Mouse (Mus musculus) megakaryocyte, adult 5-6 weeks (primary cell): ENCODE data around the gene Zmynd15. TPM values are rescaled to one million over a fixed set of nuclear protein-coding genes. Genes with fewer than 3 reads are reported as not detected.

Experiments used
- ATAC-seq: 2 replicates; pipeline ENCODE4 v1.8.0; 2016; ENCODE audit warnings: mild to moderate bottlenecking, inconsistent platforms; ENCODE audit not compliant: poor library complexity, severe bottlenecking
- total RNA-seq, 2 experiments: library from RNA; stranded (forward) in 1 of 2; stranded (reverse) in 1 of 2; fragments of 153-499, 151-499 nt in 1 of 2; fragments of 221-1000, 200-1000 nt in 1 of 2; gene quantifications; 2 replicates each; pipeline versions ENCODE4 v1.2.3 to v1.2.4; 2015 to 2017

Gene Zmynd15
- total RNA-seq, 2 experiments from 2014 or later: 0.04 to 0.13 TPM

DNA sequence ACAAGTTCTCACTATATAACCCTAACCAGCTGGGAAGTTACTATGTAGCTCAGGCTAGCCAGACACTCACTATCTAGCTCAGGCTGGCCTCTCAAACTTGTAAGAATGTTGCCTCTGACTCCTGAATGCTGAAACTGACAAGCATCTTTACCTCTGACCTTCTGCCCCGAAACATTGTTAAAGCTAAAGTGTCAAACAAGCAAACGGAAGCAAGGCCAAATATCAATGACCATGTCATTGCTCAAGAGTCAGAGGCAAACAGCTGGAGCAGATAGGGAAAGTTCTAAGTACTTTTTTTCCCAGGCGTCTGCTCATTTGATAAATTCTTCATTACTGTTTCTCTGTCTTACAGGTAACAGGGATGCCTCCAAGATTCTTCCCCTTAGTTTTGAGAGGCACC lies 42.8 kb downstream of the Zmynd15 start:
- no peak for ATAC-seq

DNA sequence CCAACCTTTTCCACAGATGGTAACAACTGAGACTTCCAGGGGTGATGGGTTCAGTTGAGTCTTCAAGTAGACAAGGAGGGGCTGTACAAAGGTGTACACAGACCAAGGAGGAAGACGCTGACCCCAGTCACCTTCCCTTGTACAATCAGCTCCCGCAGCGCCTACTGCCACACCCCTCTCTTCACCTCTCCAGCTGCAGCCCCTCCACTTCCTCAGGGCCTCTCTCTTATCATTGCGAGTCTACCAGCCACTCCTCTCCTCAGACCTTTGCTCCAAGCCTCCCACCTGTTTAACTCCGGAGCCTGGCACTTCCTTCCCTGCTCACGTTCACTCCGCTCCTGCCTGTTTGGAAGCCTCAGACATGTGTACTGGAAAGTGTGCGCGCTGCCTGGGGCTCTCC lies 45.7 kb downstream of the Zmynd15 start, which contains the start of gene Tm4sf5:
Tm4sf5 (plus strand) TSS at position 275 of the 400 bp plus-strand sequence.
- no peak for ATAC-seq

DNA sequence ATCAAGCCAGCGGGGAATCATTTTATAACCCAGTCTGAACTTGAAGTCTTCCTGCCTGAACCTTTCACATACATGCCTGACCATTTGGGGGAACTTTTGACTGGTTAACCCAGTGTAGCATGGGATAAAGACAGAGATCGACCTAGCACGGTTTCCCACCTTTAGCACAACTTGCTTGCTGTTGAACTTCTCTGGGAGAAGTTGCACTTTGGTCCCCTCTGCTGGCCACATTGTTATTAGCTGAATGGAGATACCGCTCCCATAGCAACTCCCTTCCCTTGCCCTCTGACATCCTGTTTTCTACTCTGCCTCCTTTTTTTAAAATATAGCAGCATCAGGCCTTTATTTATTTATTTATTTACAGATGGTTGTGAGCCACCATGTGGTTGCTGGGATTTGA lies 47.2 kb downstream of the Zmynd15 start:
- peak; percentile 77 for ATAC-seq

DNA sequence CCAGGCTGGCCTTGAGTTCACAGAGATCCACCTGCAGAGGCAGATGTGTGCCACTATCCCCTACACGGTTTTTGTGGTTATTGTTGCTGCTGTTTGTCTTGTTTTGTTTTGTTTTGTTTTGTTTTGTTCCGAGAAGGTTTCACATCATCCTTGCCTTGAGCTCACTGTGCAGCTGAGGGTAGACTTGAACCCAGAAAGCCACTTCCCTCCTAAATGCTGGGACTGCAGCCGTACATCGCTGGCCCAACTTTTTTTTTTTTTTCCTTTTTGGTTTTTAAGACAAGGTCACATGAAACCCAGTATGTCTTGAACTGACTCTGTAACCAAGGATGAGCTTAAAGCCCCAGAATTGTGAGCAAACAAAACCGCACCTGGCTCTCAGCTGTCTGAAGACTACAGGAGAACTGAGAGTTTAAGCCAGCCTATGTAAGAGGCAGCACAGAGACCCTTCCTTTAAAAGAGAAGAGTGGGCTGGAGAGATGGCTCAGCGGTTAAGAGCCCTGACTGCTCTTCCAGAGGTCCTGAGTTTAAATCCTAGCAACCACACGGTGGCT lies 47.8 kb downstream of the Zmynd15 start:
- ATAC-seq: no peak

DNA sequence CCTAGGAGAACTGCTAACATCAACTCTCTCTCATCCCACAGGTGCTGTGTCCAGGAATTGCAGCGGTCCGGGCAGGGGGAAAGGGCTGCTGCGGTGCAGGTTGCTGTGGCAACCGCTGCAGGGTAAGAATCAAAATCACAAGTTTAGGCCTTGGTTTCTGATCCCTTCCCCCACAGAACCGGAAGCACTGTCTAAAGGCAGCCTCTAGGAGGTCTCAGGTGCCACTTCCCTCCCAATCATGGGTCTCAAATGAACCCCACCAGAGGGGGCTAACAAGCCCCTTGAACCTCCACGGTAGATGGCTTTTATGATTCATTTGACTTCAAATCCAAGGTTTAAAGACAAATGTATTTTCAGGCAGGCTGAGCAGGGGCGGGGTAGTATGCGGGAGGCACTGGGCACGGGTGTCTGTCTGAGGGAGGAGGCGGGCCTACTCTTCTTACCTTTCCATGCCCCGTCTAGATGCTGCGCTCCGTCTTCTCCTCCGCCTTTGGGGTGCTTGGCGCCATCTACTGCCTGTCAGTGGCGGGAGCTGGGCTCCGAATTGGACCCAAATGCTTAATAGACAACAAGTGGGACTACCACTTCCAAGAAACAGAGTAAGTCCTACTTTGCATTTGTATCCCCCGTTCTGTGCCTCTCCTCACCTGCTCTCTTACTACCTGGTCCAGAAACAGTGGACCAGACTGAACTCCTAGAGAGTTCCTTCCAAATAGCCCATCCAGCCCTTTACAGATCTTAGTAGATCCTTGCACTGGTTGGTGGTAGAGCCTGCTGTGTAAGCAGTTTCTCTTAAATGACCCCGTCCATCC lies 50.7 kb downstream of the Zmynd15 start:
- ATAC-seq: peak; percentile 76

DNA sequence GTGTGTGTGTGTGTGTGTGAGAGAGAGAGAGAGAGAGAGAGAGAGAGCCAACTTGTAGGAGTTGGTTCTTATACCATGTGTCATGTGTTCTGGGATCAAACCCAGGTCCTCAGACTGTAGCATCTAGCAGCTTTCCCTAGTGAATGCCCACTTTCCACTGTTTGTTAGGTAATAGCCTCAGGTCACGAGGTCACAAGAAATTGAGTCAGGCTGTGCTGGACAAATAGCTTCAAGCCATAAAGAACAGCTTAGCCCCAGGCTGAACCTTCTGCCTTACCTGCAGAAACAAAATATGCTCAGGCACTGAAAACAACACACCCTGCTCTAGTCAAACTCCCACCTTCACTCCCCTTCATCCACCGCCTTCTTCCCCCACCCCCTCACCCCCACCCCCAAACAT lies 52.0 kb downstream of the Zmynd15 start:
- no peak for ATAC-seq

DNA sequence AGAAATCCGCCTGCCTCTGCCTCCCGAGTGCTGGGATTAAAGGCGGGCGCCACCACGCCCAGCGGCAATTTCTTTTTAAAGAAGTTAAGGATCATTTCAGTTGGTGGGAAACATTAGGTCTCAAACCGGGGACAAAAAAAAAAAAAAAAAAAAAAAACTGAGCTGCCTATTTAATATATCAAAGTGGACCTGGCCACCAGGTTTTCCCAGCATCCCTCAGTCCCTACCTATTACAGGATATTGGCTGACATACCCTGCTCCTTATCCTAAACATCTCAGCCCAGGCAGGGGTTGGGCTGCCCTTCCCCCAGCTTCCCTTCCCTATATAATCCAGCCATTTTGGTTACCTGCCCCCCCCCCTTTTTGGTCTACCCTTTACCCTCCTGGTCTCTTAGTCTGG lies 52.6 kb downstream of the Zmynd15 start:
- ATAC-seq: no peak

DNA sequence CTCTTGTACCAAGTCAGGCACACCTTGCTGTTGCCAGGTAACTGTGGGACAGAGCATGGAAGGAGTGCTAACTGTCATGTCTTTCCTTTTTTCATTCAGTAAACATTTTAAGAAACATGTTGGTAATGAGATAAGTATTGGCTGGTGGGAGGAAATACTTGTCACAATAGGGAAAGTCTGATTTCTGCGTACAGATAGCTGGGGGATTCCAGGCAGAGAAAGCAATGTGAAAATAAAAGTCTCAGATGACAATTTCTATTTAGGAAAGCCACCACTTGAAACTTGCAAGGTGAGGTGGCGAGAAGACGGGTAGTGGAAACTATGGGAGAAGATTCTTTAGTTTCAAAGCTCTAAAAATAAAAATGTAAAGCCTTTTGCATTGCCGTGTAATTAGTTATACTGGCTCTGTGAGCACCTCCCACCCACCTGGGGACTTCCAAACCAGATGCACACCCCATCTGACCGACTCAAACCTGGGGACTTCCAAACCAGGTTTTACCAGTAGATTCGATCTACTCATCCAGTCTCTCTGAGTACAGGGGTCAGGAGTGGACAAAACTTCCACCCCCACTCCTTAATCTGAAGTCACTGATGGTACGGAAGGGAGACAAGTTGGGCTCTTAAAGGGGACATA lies 53.6 kb downstream of the Zmynd15 start:
- ATAC-seq: no peak

DNA sequence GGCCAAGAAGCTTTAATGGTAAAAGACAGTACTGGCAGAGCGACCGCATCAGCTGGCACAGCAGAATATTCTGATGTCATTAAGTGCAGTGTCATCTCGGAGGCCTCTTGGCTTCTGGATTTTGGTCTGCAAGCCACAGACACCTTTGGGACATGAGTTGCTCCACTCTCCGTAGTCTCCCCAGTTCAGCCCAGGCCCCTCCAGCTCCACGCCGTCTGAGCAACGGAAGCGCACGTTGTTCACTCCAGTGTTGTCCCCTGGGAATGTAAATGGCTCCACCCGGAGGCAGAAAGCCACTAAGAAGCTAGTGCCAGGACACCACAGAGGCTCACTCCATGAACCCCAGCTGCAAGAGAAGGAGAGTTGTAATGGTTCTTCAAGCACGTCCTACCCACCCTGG lies 54.3 kb downstream of the Zmynd15 start:
- ATAC-seq: no peak

DNA sequence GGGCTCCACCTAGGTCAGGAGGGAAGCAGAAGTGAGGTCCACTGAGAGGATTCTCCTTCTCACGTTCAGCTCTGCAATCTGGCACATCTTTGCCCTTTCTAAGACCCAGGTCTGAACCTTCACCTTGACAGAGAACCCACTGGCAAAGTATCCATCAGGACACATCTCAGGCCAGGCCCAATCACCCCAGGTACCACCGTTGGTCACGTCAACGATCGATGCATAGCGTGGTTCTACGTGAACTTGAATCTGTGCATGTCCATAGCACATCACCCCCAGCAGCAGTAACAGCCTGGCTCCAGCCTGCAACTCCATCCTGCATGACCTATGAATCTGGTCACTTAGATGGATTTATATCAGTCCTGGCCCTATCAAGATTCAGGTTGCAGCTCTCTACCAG lies 55.1 kb downstream of the Zmynd15 start, which contains the start of gene Vmo1:
Vmo1 (minus strand) TSS at position 329 of the 400 bp plus-strand sequence.
- ATAC-seq: no peak

Other genes with a start within 250 kb of the Zmynd15 start
Only the 30 nearest of the 31 such genes appear.
- gene Slc16a13, start 238.4 kb upstream of the Zmynd15 start, total RNA-seq (2015): 1.9 and 2.5 TPM in 2 replicates
- gene Slc16a13, start 238.4 kb upstream of the Zmynd15 start, total RNA-seq (2017): 2.3 and 7.7 TPM in 2 replicates
- gene Bcl6b, start 229.6 kb upstream of the Zmynd15 start, total RNA-seq (2015): 0.04 and 0.27 TPM in 2 replicates
- gene Bcl6b, start 229.6 kb upstream of the Zmynd15 start, total RNA-seq (2017): not detected in 2 replicates
- 74.4 and 77.6 TPM in 2 replicates for gene 0610010K14Rik, start 221.5 kb upstream of the Zmynd15 start, total RNA-seq (2015)
- 25.6 and 31.5 TPM in 2 replicates for gene 0610010K14Rik, start 221.5 kb upstream of the Zmynd15 start, total RNA-seq (2017)
- gene Gm21988, start 219.6 kb upstream of the Zmynd15 start, total RNA-seq (2015): 4.0 and 5.2 TPM in 2 replicates
- 0.11 and 4.3 TPM in 2 replicates for gene Gm21988, start 219.6 kb upstream of the Zmynd15 start, total RNA-seq (2017)
- gene Rnasek, start 219.6 kb upstream of the Zmynd15 start, total RNA-seq (2015): 221 and 238 TPM in 2 replicates
- gene Rnasek, start 219.6 kb upstream of the Zmynd15 start, total RNA-seq (2017): 29.7 and 38.5 TPM in 2 replicates
- gene Alox12, start 204.1 kb upstream of the Zmynd15 start, total RNA-seq (2015): not detected in 2 replicates
- not detected in 2 replicates for gene Alox12, start 204.1 kb upstream of the Zmynd15 start, total RNA-seq (2017)
- 0.98 and 1.5 TPM in 2 replicates for gene Alox12e, start 136.8 kb upstream of the Zmynd15 start, total RNA-seq (2015)
- 1.2 and 1.7 TPM in 2 replicates for gene Alox12e, start 136.8 kb upstream of the Zmynd15 start, total RNA-seq (2017)
- 62.7 and 71.5 TPM in 2 replicates for gene Alox15, start 107.4 kb upstream of the Zmynd15 start, total RNA-seq (2015)
- 72.8 and 74.4 TPM in 2 replicates for gene Alox15, start 107.4 kb upstream of the Zmynd15 start, total RNA-seq (2017)
- 12.1 and 13.2 TPM in 2 replicates for gene Pelp1, start 49.4 kb upstream of the Zmynd15 start, total RNA-seq (2015)
- 5.8 and 7.4 TPM in 2 replicates for gene Pelp1, start 49.4 kb upstream of the Zmynd15 start, total RNA-seq (2017)
- 140 and 157 TPM in 2 replicates for gene Arrb2, start 26.8 kb upstream of the Zmynd15 start, total RNA-seq (2015)
- 125 and 141 TPM in 2 replicates for gene Arrb2, start 26.8 kb upstream of the Zmynd15 start, total RNA-seq (2017)
- 42.2 and 64.0 TPM in 2 replicates for gene Med11, start 7.5 kb upstream of the Zmynd15 start, total RNA-seq (2015)
- 47.8 and 55.3 TPM in 2 replicates for gene Med11, start 7.5 kb upstream of the Zmynd15 start, total RNA-seq (2017)
- gene Cxcl16, start 551 bp downstream of the Zmynd15 start, total RNA-seq (2015): 0.84 and 1.9 TPM in 2 replicates
- gene Cxcl16, start 551 bp downstream of the Zmynd15 start, total RNA-seq (2017): 1.2 and 1.7 TPM in 2 replicates
- not detected in 2 replicates for gene Tm4sf5, start 45.8 kb downstream of the Zmynd15 start, total RNA-seq (2015)
- gene Tm4sf5, start 45.8 kb downstream of the Zmynd15 start, total RNA-seq (2017): not detected in 2 replicates
- gene Vmo1, start 55.2 kb downstream of the Zmynd15 start, total RNA-seq (2015): not detected in 2 replicates
- gene Vmo1, start 55.2 kb downstream of the Zmynd15 start, total RNA-seq (2017): not detected in 2 replicates
- not detected in 2 replicates for gene Gltpd2, start 59.8 kb downstream of the Zmynd15 start, total RNA-seq (2015)
- gene Gltpd2, start 59.8 kb downstream of the Zmynd15 start, total RNA-seq (2017): not detected in 2 replicates
- 112 and 144 TPM in 2 replicates for gene Psmb6, start 65.9 kb downstream of the Zmynd15 start, total RNA-seq (2015)
- gene Psmb6, start 65.9 kb downstream of the Zmynd15 start, total RNA-seq (2017): 182 and 211 TPM in 2 replicates
- not detected in 2 replicates for gene Gm40193, start 73.5 kb downstream of the Zmynd15 start, total RNA-seq (2015)
- gene Gm40193, start 73.5 kb downstream of the Zmynd15 start, total RNA-seq (2017): not detected in 2 replicates
- gene Pld2, start 80.6 kb downstream of the Zmynd15 start, total RNA-seq (2015): 6.3 and 6.5 TPM in 2 replicates
- gene Pld2, start 80.6 kb downstream of the Zmynd15 start, total RNA-seq (2017): 7.3 and 11.1 TPM in 2 replicates
- gene Mink1, start 103.4 kb downstream of the Zmynd15 start, total RNA-seq (2015): 20.6 and 21.3 TPM in 2 replicates
- gene Mink1, start 103.4 kb downstream of the Zmynd15 start, total RNA-seq (2017): 12.7 and 17.5 TPM in 2 replicates
- not detected in 2 replicates for gene 4930544D05Rik, start 156.4 kb downstream of the Zmynd15 start, total RNA-seq (2015)
- not detected in 2 replicates for gene 4930544D05Rik, start 156.4 kb downstream of the Zmynd15 start, total RNA-seq (2017)
- 0.36 TPM in 1 of 2 replicates, not detected in the other for gene Chrne, start 159.8 kb downstream of the Zmynd15 start, total RNA-seq (2015)
- 0.41 and 1.2 TPM in 2 replicates for gene Chrne, start 159.8 kb downstream of the Zmynd15 start, total RNA-seq (2017)
- gene Gp1ba, start 179.7 kb downstream of the Zmynd15 start, total RNA-seq (2015): 0.20 and 0.23 TPM in 2 replicates
- gene Gp1ba, start 179.7 kb downstream of the Zmynd15 start, total RNA-seq (2017): 0.04 TPM in 1 of 2 replicates, not detected in the other
- 75.6 and 82.1 TPM in 2 replicates for gene Rnf167, start 187.8 kb downstream of the Zmynd15 start, total RNA-seq (2015)
- gene Rnf167, start 187.8 kb downstream of the Zmynd15 start, total RNA-seq (2017): 57.4 and 60.0 TPM in 2 replicates
- gene Slc25a11, start 188.0 kb downstream of the Zmynd15 start, total RNA-seq (2015): 78.9 and 93.0 TPM in 2 replicates
- 63.4 and 66.1 TPM in 2 replicates for gene Slc25a11, start 188.0 kb downstream of the Zmynd15 start, total RNA-seq (2017)
- gene Pfn1, start 195.2 kb downstream of the Zmynd15 start, total RNA-seq (2015): 1,800 and 1,907 TPM in 2 replicates
- 869 and 896 TPM in 2 replicates for gene Pfn1, start 195.2 kb downstream of the Zmynd15 start, total RNA-seq (2017)
- gene Eno3, start 197.8 kb downstream of the Zmynd15 start, total RNA-seq (2015): 6.3 and 7.8 TPM in 2 replicates
- 5.9 and 8.2 TPM in 2 replicates for gene Eno3, start 197.8 kb downstream of the Zmynd15 start, total RNA-seq (2017)
- 78.5 and 83.3 TPM in 2 replicates for gene Spag7, start 210.0 kb downstream of the Zmynd15 start, total RNA-seq (2015)
- 67.0 and 83.5 TPM in 2 replicates for gene Spag7, start 210.0 kb downstream of the Zmynd15 start, total RNA-seq (2017)
- 24.5 and 27.0 TPM in 2 replicates for gene Camta2, start 228.7 kb downstream of the Zmynd15 start, total RNA-seq (2015)
- 6.4 and 12.5 TPM in 2 replicates for gene Camta2, start 228.7 kb downstream of the Zmynd15 start, total RNA-seq (2017)
- not detected in 2 replicates for gene Inca1, start 240.7 kb downstream of the Zmynd15 start, total RNA-seq (2015)
- gene Inca1, start 240.7 kb downstream of the Zmynd15 start, total RNA-seq (2017): 0.57 TPM in 1 of 2 replicates, not detected in the other
- 6.7 and 7.7 TPM in 2 replicates for gene Kif1c, start 241.1 kb downstream of the Zmynd15 start, total RNA-seq (2015)
- 17.4 and 21.6 TPM in 2 replicates for gene Kif1c, start 241.1 kb downstream of the Zmynd15 start, total RNA-seq (2017)